9 mouse cellular contexts compared by ENCODE assay signal in genomic region chr2:166636867-166637672, GRCm38 (mm10).
DNase-seq lines count a peak whose midpoint lies in the region; ATAC-seq lines count a peak whose summit lies in the region.
"Had no signal": no experiment of that assay in that cellular context is flagged by ENCODE, and none has a peak within 500 bp of the region (broad histone marks: within the 10 kb centered on the region; RNA-seq: fewer than 3 reads in every experiment).

No protein-coding gene starts in this region.

- WGBS in heart, embryonic 10.5 days, result 86% methylated on average over 17 of the region's 17 CpGs

- H3K36me3 ChIP-seq in heart, embryonic 10.5 days, result peaks cover 30% of the 10 kb centered on the region

- no peaks in the 10 kb centered on the region for H3K27me3 ChIP-seq in heart, embryonic 10.5 days (ENCODE audit: insufficient read depth, poor library complexity, severe bottlenecking)
- H3K27me3 ChIP-seq: heart, embryonic 13.5 days had no signal

- no peaks in the 10 kb centered on the region; the same call in 1 of the 2 replicates for H3K9me3 ChIP-seq in heart, embryonic 10.5 days
- H3K9me3 ChIP-seq: heart, embryonic 13.5 days had no signal

- peaks cover 17% of the 10 kb centered on the region for H3K4me1 ChIP-seq in heart, embryonic 10.5 days

- DNase-seq in heart, embryonic 10.5 days (ENCODE audit: low spot score), result no peak
- DNase-seq in heart, postnatal 10 days, result no peak
- DNase-seq in frontal cortex, adult 2 months (ENCODE audit: extremely low spot score in 1 of 2, low spot score in 1 of 2), result peak; percentile 67 to 81
- peak; percentile 73 to 77 for DNase-seq in layer of hippocampus, adult 8-10 months (ENCODE audit: low spot score in 2 of 2)
- peak; percentile 82 for DNase-seq in right cerebral cortex, adult 18-20 months
- DNase-seq in urinary bladder, postnatal 36 days (ENCODE audit: low spot score in 2 of 2), result no peak
- no peak for DNase-seq in lung, postnatal 14 days

- ATAC-seq in activated CD4-positive, CD25-positive, alpha-beta regulatory T cell, adult 4 months, result no peak

- H3K27ac ChIP-seq in heart, embryonic 10.5 days, result peak overlapping the region; percentile 17; the same call in 1 of the 2 replicates

- intact Hi-C loops in heart, postnatal 10 days (cut with DNase I), result no loop called here

- H3K4me3 ChIP-seq in heart, embryonic 10.5 days, result no peak overlapping the region
- H3K4me3 ChIP-seq: heart, embryonic 13.5 days had no signal

Comparison
In these comparisons a context has a peak if more than half of its experiments do, and no peak if none do; other contexts are left out.
1. DNase-seq: peak in frontal cortex, adult 2 months (2 of 2), layer of hippocampus, adult 8-10 months (2 of 2) and right cerebral cortex, adult 18-20 months (single experiment); none in heart, embryonic 10.5 days (single experiment), heart, postnatal 10 days (0 of 2), urinary bladder, postnatal 36 days (0 of 2) and lung, postnatal 14 days (single experiment).